Comparison of ENCODE assay signal across 27 mouse cellular contexts in genomic region chr13:95257083-95257482, GRCm38 (mm10). TPM values are rescaled to one million over a fixed set of nuclear protein-coding genes. Genes with fewer than 3 reads are reported as not detected.
A peak's percentile ranks its signal among the peaks of the same experiment; 100 is the strongest.
DNase-seq lines count a peak whose midpoint lies in the region; ATAC-seq and TF ChIP-seq lines count a peak whose summit lies in the region.
"Had no signal": no experiment of that assay in that cellular context is flagged by ENCODE, and none has a peak within 500 bp of the region (broad histone marks: within the 10 kb centered on the region; RNA-seq: fewer than 3 reads in every experiment).

No protein-coding gene starts in this region.

- peak; percentile 4 for DNase-seq in embryonic facial prominence, embryonic 14.5 days (ENCODE audit: low spot score)
- DNase-seq in embryonic facial prominence, embryonic 10.5 days (ENCODE audit: low spot score) = no peak
- no peak for DNase-seq in left cerebral cortex, adult 2 months (ENCODE audit: extremely low spot score in 1 of 2, low spot score in 2 of 2)
- DNase-seq in left cerebral cortex, adult 18-20 months (ENCODE audit: low spot score in 2 of 2) = no peak
- DNase-seq in gastrocnemius, adult 18-20 months (ENCODE audit: low spot score) = no peak
- no peak for DNase-seq in thymus, postnatal 36 days
- DNase-seq: adrenal gland, postnatal 10 days; adrenal gland, postnatal 36 days; cerebellum, adult 11-12 months; cerebellum, adult 8-10 months; cerebellum, postnatal 10 days; cerebellum, postnatal 36 days; forebrain, postnatal 0 days; gastrocnemius, adult 2 months; gastrocnemius, postnatal 14 days; heart, adult 18-20 months; heart, postnatal 14 days; heart, postnatal 4 days had no signal

- intact Hi-C loops in left cerebral cortex, adult 2 months (cut with DNase I) = no loop called here

- H3K4me1 ChIP-seq in embryonic facial prominence, embryonic 14.5 days (ENCODE audit: control insufficient read depth, insufficient read depth, low read length) = 0 out of 2 replicates have a peak, but pooled peaks cover 3% of the 10 kb centered on the region
- peaks cover 9% of the 10 kb centered on the region; the same call in 1 of the 2 replicates for H3K4me1 ChIP-seq in embryonic facial prominence, embryonic 10.5 days
- H3K4me1 ChIP-seq in cortical plate, adult 2 months (ENCODE audit: control insufficient read depth, insufficient read depth, low read length) = peaks cover 6% of the 10 kb centered on the region

- H3K4me3 ChIP-seq in embryonic facial prominence, embryonic 14.5 days (ENCODE audit: low read depth, low read length) = no peak overlapping the region
- H3K4me3 ChIP-seq in embryonic facial prominence, embryonic 10.5 days = no peak overlapping the region
- H3K4me3 ChIP-seq in left cerebral cortex, adult 2 months = no peak overlapping the region
- no peak overlapping the region for H3K4me3 ChIP-seq in cortical plate, adult 2 months (ENCODE audit: insufficient read depth, low read length)
- H3K4me3 ChIP-seq: embryonic facial prominence, embryonic 13.5 days; gastrocnemius, adult 2 months; heart, embryonic 13.5 days had no signal

- no peaks in the 10 kb centered on the region for H3K36me3 ChIP-seq in embryonic facial prominence, embryonic 14.5 days (ENCODE audit: control insufficient read depth, insufficient read depth, low read length)
- H3K36me3 ChIP-seq in embryonic facial prominence, embryonic 10.5 days (replicated peaks) = no peaks in the 10 kb centered on the region
- H3K36me3 ChIP-seq: embryonic facial prominence, embryonic 13.5 days; heart, embryonic 13.5 days had no signal

- TF ChIP-seq POLR2A in cortical plate, adult 2 months (IDR thresholded peaks at IDR 0.05; ENCODE audit: extremely low read depth, insufficient read depth, low read length) = no peak

- H3K9me3 ChIP-seq in embryonic facial prominence, embryonic 14.5 days (ENCODE audit: control insufficient read depth, low read length) = no peaks in the 10 kb centered on the region
- H3K9me3 ChIP-seq in embryonic facial prominence, embryonic 10.5 days = no peaks in the 10 kb centered on the region
- H3K9me3 ChIP-seq: embryonic facial prominence, embryonic 13.5 days; heart, embryonic 13.5 days had no signal

- ATAC-seq in embryonic facial prominence, embryonic 14.5 days (ENCODE audit: low read depth) = no peak
- ATAC-seq: forebrain, embryonic 14.5 days; forebrain, postnatal 0 days; hindbrain, postnatal 0 days; inflammation-experienced regulatory T-cells, adult 6 months; intestine, embryonic 16.5 days; Patski had no signal

- no peak overlapping the region for H3K9ac ChIP-seq in embryonic facial prominence, embryonic 14.5 days (ENCODE audit: low read depth, low read length)
- H3K9ac ChIP-seq: embryonic facial prominence, embryonic 13.5 days; forebrain, postnatal 0 days; heart, embryonic 13.5 days; hindbrain, embryonic 14.5 days had no signal

- H3K27me3 ChIP-seq in embryonic facial prominence, embryonic 14.5 days (replicated peaks; ENCODE audit: control insufficient read depth, insufficient read depth, low read length) = no peaks in the 10 kb centered on the region
- H3K27me3 ChIP-seq in embryonic facial prominence, embryonic 10.5 days (replicated peaks; ENCODE audit: low read depth, poor library complexity, severe bottlenecking) = peaks cover under 1% of the 10 kb centered on the region; the same call in 1 of the 2 replicates
- H3K27me3 ChIP-seq: Patski had no signal

- no peak overlapping the region for H3K27ac ChIP-seq in embryonic facial prominence, embryonic 14.5 days (replicated peaks; ENCODE audit: low read depth, low read length)
- no peak overlapping the region for H3K27ac ChIP-seq in embryonic facial prominence, embryonic 10.5 days (replicated peaks)
- H3K27ac ChIP-seq in left cerebral cortex, adult 2 months = peak overlapping the region; percentile 73
- H3K27ac ChIP-seq in cortical plate, adult 2 months (ENCODE audit: insufficient read depth, low read length) = peak overlapping the region; percentile 60
- H3K27ac ChIP-seq: embryonic facial prominence, embryonic 13.5 days; gastrocnemius, adult 2 months; heart, embryonic 13.5 days; hindbrain, embryonic 14.5 days; hindbrain, postnatal 0 days had no signal

- no peak overlapping the region for H3K4me2 ChIP-seq in embryonic facial prominence, embryonic 14.5 days (ENCODE audit: low read depth, low read length)
- H3K4me2 ChIP-seq: embryonic facial prominence, embryonic 13.5 days; heart, embryonic 13.5 days; hindbrain, embryonic 14.5 days had no signal

- 71% methylated on average over 6 of the region's 6 CpGs for WGBS in embryonic facial prominence, embryonic 14.5 days
- WGBS in embryonic facial prominence, embryonic 10.5 days = 89% methylated on average over 6 of the region's 6 CpGs

- no peak for TF ChIP-seq CTCF in left cerebral cortex, adult 2 months (IDR thresholded peaks at IDR 0.05)
- TF ChIP-seq CTCF in cortical plate, adult 2 months (IDR thresholded peaks at IDR 0.05; ENCODE audit: extremely low read depth, insufficient read depth, low read length) = no peak

RNA-seq across cellular contexts. Expression of gene Pde8b, which starts 6.9 kb away (rescaled TPM):
- polyA plus RNA-seq in embryonic facial prominence, embryonic 14.5 days (2014; fragmentation: Nextera tagmentation; extraction: Ambion mirVana) = 4.4 and 4.7 TPM in 2 replicates
- 1.1 and 1.9 TPM in 2 replicates for polyA plus RNA-seq in embryonic facial prominence, embryonic 10.5 days (2016; fragmentation: Nextera tagmentation; extraction: Ambion mirVana)
- 100 to 1,000 TPM; 132 to 151 TPM for total RNA-seq in left cerebral cortex, adult 2 months (2021)
- total RNA-seq in left cerebral cortex, adult 18-20 months (2021) = 100 to 1,000 TPM; 137 to 147 TPM
- 88.4 and 95.9 TPM in 2 replicates for polyA plus RNA-seq in cortical plate, adult 2 months (2012; rRNA removed)
- 1 to 10 TPM; 1.6 to 2.9 TPM for total RNA-seq in gastrocnemius, adult 18-20 months (2021)

Comparison
In these comparisons a context has a peak if more than half of its experiments do, and no peak if none do; other contexts are left out.
1. H3K27ac ChIP-seq: peak in left cerebral cortex, adult 2 months (single experiment) and cortical plate, adult 2 months (single experiment); none in embryonic facial prominence, embryonic 14.5 days (single experiment) and embryonic facial prominence, embryonic 10.5 days (single experiment).
2. RNA of gene Pde8b, which starts 6.9 kb away (total RNA-seq): 132 to 151 TPM in left cerebral cortex, adult 2 months and 137 to 147 TPM in left cerebral cortex, adult 18-20 months; 1.6 to 2.9 TPM in gastrocnemius, adult 18-20 months; every median in the first group is over 10 times any median in the second.